Mouse (Mus musculus) cerebellum, postnatal 4 days (tissue): Measurements from ENCODE around the gene Alkbh7.
A peak's percentile ranks its signal among the peaks of the same experiment; 100 is the strongest.

Source experiments
- DNase-seq, 2 experiments: peaks; one replicate each; pipeline ENCODE4 v3.0.0; 2022; ENCODE audit warnings: low spot score in 2 of 2, mixed read lengths in 1 of 2

Gene Alkbh7

DNA sequence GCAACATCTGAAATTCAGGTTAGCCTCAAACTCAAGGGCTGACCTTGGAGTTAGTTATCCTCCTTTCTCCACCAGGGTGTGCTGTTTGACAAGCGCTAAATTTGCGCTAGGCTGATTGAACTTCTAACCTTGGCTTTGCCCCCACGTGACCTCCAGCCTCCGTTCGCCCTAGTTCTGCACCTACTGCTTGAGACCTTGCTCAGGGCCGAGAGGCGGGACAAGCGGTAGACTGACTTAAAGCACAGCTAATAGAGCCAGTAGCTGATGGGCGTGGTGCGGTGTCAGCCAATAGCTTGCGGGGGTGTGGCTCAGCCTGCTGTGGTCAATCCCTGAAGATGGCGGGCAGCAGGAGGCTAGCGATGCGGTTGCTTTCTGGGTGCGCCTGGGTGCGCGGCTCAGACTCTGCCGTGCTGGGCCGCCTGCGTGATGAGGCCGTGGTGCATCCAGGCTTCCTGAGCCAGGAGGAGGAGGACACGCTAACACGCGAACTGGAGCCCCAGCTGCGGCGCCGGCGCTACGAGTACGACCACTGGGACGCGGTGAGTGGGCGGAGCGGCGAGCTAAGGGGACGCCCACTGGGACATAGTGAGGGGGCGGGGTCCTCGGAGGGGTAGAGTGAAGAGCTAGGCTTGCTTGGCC, at the start of gene Alkbh7:
Gene Alkbh7 (plus strand): TSS at position 311 of the 639 bp plus-strand sequence.
- DNase-seq = peak; percentile 74 to 86

DNA sequence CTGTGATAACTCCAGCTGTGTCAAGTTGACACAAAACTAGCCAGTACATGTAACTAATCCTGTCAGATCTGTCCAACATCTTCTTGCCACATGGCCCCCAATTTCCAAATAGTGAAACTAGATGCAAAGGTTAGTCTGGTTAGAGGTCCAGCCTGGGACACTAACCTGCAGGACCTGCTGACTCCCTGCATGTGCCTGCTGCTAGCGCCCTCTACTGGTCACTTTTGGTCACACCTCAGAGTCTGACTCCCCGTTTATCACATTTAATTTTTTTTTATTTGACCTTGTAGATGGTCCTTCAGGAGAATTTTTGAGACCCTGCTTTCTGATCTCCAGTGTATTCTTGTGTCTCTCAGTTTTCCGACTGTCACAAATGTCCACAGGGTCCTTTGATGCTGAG, 46.2 kb upstream of the Alkbh7 start:
- peak in 1 of 2 experiments; percentile 32 for DNase-seq

GRCm38 (mm10) chr17:56952639-56953038, 44.5 kb upstream of the Alkbh7 start:
- DNase-seq = no peak

DNA sequence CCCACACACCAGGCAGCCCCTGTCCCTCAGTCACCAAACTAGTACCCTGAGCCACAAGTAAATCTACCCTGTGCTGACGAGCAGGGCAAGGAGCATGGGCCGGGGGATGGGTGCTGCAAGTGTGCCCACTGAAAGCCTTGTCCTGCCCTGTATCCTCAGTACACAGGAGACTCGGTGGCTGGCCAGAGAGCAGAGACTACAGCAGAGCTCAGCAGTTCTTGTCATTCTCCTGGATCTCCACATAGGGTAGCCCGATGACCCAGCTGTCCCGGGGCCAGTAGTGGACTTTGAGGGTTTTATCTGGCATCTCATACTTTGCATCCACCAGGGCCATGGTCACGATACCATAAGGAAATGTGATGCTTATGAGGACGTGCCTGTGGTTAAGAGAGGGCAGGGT, 42.3 kb upstream of the Alkbh7 start:
- no peak for DNase-seq

DNA sequence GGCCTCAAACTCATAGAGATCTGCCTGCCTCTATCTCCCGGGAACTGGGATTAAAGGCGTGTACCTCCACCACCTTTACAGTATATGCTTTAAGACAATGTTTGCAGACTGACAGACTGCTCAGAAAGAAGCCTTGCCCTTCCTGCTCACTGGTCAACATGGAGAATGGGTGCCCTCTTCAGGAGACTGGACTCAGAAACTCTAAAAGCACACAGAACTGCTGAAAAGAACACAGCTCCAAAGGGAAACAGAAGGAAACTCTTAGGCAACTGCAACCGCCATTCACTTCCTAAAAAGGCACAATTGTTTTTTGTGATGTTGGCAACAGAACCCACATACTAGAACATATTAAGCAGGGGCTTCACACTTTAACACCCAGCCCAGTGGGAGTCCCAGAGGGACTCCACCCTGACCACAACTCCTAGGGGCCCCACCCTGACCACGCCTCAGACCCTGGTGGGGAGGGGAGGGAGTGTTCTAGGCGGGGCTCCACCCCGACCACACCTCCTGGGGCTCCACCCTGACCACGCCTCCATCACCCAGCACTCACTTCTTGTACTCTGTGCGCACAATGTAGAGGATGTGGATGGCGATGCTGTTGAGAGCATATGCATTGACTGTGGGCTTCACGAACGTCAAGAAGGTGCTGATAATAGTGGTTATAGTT, 39.2 kb upstream of the Alkbh7 start:
- no peak for DNase-seq

DNA sequence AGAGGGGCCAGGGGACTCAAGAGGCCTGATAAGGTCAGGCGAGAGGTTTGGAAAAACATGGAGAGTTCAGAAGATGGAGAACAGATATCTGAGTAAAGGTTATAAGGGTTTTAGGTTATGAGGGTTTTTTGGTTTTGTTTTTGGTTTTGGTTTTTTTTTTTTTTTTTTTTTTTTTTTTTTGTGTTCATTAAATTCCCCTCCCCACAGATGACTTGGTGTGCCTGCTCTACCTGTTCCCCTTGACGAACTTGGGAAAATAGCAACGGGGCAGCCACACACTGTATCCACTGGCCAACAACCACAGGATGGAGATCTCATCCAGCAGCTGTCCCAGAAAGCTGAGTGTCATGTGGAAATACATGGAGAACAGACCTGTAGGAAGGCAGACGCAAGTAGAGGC, 38.5 kb upstream of the Alkbh7 start:
- DNase-seq = no peak

DNA sequence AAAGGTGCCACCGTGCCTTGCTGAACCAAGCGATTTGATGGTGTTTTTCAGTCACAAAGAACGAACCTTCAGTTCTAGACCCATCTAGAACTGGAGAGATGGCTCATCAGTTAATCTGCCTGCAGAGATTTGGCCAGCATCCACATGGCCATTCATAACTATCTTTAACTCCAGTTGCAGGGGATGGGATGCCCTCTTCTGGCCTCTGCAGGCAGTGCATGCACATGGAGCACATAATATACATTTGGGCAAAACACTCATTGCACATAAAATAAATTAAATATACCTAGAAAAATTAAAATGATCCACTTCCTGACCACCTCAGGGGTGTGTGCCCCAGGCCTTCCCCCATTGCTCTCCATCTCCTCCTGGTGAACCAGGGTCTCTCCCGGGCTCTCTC, 35.3 kb upstream of the Alkbh7 start:
- DNase-seq = no peak

DNA sequence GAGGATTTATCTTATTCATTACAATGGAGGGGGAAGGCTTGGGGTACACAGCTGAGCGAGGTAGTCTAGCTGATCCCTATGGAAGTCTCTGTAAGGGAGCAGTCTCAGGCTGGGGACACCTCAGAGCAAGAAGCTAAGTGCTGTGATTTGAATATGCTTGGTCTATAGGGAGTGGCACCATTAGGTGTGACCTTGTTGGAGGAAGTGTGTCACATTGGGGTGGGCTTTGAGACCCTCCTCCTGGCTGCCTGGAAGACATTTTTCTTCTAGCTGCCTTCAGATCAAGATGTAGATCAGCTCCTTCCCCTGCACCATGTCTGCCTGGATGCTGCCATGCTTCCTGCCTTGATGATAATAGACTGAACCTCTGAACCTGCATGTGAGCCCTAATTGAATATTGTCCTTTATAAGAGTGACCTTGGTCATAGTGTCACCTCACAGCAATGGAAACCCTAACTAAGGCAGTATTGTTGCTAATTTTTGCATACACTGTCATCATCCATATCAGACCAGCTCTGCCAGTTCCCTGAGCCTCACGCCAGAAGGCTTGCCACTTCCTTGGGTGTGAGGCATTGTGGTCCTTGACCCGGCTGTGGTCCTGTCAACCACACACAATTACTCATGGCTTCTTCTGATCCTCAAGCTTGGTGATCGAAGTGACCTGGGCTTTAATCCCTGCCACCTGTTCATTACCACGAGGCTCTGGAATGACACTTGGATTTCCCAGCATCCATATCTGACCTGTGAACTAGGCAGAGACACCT, 34.3 kb upstream of the Alkbh7 start:
- no peak for DNase-seq

- DNase-seq = no peak
Observed at GRCm38 (mm10) chr17:56963646-56964045, 33.5 kb upstream of the Alkbh7 start.

DNA sequence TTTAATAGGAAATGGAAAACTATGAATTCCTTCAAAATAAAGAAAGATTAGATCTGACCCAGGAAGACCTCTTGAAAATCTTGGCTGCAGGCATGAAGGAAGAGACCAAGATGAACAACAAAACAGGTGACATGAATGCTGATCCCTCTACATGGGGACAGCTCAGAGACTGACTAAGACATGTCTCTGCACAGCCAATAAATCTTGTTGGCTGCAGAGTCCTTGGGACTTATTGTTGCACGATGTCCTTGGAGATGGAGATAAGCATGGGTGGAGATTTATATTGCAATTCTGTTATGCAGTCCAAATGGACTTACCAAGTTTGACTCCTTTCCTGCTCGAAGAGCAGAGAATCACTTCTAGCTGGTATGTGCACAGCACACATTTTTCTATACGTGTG, 27.8 kb upstream of the Alkbh7 start:
- DNase-seq = no peak

DNA sequence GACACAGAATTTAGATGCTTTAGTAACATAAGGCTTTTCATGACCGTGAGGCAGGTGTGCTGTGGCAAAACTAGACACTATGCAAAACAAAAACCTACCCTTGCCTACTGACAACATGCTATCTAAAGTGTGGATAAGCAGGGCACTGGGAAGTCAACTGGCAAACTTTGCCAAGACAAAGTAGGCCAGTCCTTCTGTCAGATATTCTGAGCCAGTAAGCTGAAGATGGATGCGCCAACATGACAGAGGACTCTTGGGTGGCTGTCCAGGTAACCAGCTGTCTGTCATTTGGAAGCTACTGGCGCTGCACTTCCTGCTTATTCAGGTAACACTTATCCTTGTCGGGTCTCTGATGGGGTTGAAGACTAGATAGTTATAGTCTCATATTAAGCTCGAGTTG, 27.1 kb upstream of the Alkbh7 start:
- DNase-seq = no peak

DNA sequence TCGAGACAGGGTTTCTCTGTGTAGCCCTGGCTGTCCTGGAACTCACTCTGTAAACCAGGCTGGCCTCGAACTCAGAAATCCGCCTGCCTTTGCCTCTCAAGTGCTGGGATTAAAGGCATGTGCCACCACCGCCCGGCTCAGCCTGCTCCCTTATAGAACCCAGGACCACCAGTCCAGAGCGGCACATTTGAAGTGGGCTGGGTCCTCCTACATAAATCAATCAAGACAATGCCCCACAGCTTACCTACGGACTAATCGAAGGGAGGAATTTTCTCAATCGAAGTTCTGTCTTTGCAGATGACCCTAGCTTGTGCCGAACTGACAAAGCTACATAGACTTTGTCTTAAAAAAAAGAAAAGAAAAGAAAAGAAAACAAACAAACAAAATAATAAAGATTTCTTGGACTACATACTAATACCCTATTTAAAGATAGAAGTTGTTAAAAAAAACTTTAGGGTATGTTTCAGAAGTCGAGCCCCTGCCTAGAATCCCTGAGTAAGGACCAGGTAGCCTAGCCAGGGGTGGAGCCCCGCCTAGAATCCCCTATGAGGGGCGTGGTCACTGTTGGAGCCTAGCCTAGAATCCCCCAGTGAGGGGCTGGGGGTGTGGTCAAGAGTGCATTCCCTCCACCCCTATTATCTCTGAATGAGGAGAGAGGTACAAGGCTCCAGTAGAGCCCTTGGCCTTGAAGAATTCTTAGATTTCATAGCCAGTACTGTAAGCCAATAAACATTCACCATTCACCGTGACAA, 23.0 kb upstream of the Alkbh7 start:
- no peak for DNase-seq

- no peak for DNase-seq
Observed at GRCm38 (mm10) chr17:56974708-56975240, 22.4 kb upstream of the Alkbh7 start.

- no peak for DNase-seq
Observed at GRCm38 (mm10) chr17:56975391-56975790, 21.7 kb upstream of the Alkbh7 start.

GRCm38 (mm10) chr17:56976531-56977390, 20.4 kb upstream of the Alkbh7 start:
- no peak for DNase-seq

GRCm38 (mm10) chr17:56979524-56979923, 17.6 kb upstream of the Alkbh7 start:
- no peak for DNase-seq

- DNase-seq = no peak
Observed at GRCm38 (mm10) chr17:56981049-56981448, 16.1 kb upstream of the Alkbh7 start.

DNA sequence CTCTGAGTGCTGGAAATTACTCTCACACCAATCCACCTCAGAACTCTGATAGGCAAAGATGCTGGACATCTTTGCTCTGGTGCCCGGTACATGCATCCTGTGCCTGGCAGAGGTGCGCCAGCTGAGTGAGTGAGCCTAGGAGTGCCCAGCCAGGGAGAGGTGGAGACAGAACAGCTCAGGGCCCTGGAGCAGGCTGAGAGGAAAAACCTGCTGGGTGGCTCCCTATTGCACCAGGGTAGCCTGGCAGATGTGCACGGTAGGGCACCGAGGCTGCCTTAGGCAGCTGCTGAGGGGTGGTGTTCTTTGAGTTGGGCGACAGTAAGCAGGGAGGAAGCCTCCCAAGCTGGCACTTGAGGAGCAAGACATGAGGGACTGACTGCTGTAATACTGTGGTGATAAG, 15.1 kb upstream of the Alkbh7 start, which contains the start of gene Acer1:
Gene Acer1 (minus strand): TSS at position 114 of the 400 bp plus-strand sequence.
- no peak for DNase-seq

- DNase-seq = no peak
Observed at GRCm38 (mm10) chr17:56984886-56985285, 12.3 kb upstream of the Alkbh7 start.

GRCm38 (mm10) chr17:56985656-56986055, 11.5 kb upstream of the Alkbh7 start:
- DNase-seq = no peak
